Mouse (Mus musculus): ENCODE measurements around the gene Lrch1. TPM values are rescaled to one million over a fixed set of nuclear protein-coding genes. Genes with fewer than 3 reads are reported as not detected.

Lrch1 gene
- total RNA-seq, 2 experiments from 2014 or later: 18.2 to 19.5 TPM

GRCm38 (mm10) chr14:74820180-74820813 is 127.4 kb downstream of the Lrch1 start:
- ATAC-seq (ENCODE audit: poor library complexity, severe bottlenecking): no peak

GRCm38 (mm10) chr14:74816705-74817104 is 131.0 kb downstream of the Lrch1 start:
- ATAC-seq (ENCODE audit: poor library complexity, severe bottlenecking): no peak

- ATAC-seq (ENCODE audit: poor library complexity, severe bottlenecking): no peak
These were observed 132.6 kb downstream of the Lrch1 start for GRCm38 (mm10) chr14:74814848-74815789.

- ATAC-seq (ENCODE audit: poor library complexity, severe bottlenecking): no peak
These were observed 136.1 kb downstream of the Lrch1 start for GRCm38 (mm10) chr14:74811617-74812016.

GRCm38 (mm10) chr14:74801961-74802360 is 145.7 kb downstream of the Lrch1 start:
- ATAC-seq (ENCODE audit: poor library complexity, severe bottlenecking): no peak

- no peak for ATAC-seq (ENCODE audit: poor library complexity, severe bottlenecking)
These were observed 149.4 kb downstream of the Lrch1 start for GRCm38 (mm10) chr14:74798063-74798890.

- ATAC-seq (ENCODE audit: poor library complexity, severe bottlenecking): peak; percentile 92
These were observed 150.2 kb downstream of the Lrch1 start for GRCm38 (mm10) chr14:74797386-74798062.

- ATAC-seq (ENCODE audit: poor library complexity, severe bottlenecking): no peak
These were observed 152.7 kb downstream of the Lrch1 start for GRCm38 (mm10) chr14:74794931-74795330.

GRCm38 (mm10) chr14:74792793-74793192 is 154.9 kb downstream of the Lrch1 start:
- ATAC-seq (ENCODE audit: poor library complexity, severe bottlenecking): no peak

- ATAC-seq (ENCODE audit: poor library complexity, severe bottlenecking): no peak
These were observed 157.1 kb downstream of the Lrch1 start for GRCm38 (mm10) chr14:74790535-74790934.

GRCm38 (mm10) chr14:74788766-74789165 is 158.9 kb downstream of the Lrch1 start:
- ATAC-seq (ENCODE audit: poor library complexity, severe bottlenecking): no peak

- no peak for ATAC-seq (ENCODE audit: poor library complexity, severe bottlenecking)
These were observed 160.0 kb downstream of the Lrch1 start for GRCm38 (mm10) chr14:74787717-74788116.

- no peak for ATAC-seq (ENCODE audit: poor library complexity, severe bottlenecking)
These were observed 163.3 kb downstream of the Lrch1 start for GRCm38 (mm10) chr14:74784243-74784934.

- ATAC-seq (ENCODE audit: poor library complexity, severe bottlenecking): peak; percentile 74
These were observed 173.5 kb downstream of the Lrch1 start for GRCm38 (mm10) chr14:74774046-74774619.

- no peak for ATAC-seq (ENCODE audit: poor library complexity, severe bottlenecking)
These were observed 179.8 kb downstream of the Lrch1 start for GRCm38 (mm10) chr14:74767892-74768291.

GRCm38 (mm10) chr14:74764191-74764918 is 183.3 kb downstream of the Lrch1 start:
- ATAC-seq (ENCODE audit: poor library complexity, severe bottlenecking): peak; percentile 98

GRCm38 (mm10) chr14:74736850-74737249 is 210.8 kb downstream of the Lrch1 start:
- peak; percentile 44 for ATAC-seq (ENCODE audit: poor library complexity, severe bottlenecking)

- no peak for ATAC-seq (ENCODE audit: poor library complexity, severe bottlenecking)
These were observed 212.2 kb downstream of the Lrch1 start for GRCm38 (mm10) chr14:74735471-74735870.

GRCm38 (mm10) chr14:74733397-74733796 is 214.3 kb downstream of the Lrch1 start:
- ATAC-seq (ENCODE audit: poor library complexity, severe bottlenecking): no peak
